Mouse (Mus musculus) embryo, embryonic 11.5 days (tissue): ENCODE data around the gene Uck1.
A peak's percentile ranks its signal among the peaks of the same experiment; 100 is the strongest.
"Not testable (repeated sequence)": the region's sequence is repeated elsewhere in the genome, so short reads cannot be mapped to it uniquely, and the experiment has no call there.

Experiments
- DNase-seq: peaks from one replicate; pipeline ENCODE4 v3.0.0-alpha.2; 2012; ENCODE audit warnings: low read depth, low spot score

The Uck1 gene

GRCm38 (mm10) chr2:32259657-32260417 is at the start of gene Uck1:
Uck1 (minus strand) TSS chr2:32260159.
- DNase-seq: peak; percentile 90

GRCm38 (mm10) chr2:32308870-32309568 is 49.1 kb upstream of the Uck1 start:
- no peak for DNase-seq

- no peak for DNase-seq
These were observed 48.2 kb upstream of the Uck1 start for GRCm38 (mm10) chr2:32307941-32308760.

DNA sequence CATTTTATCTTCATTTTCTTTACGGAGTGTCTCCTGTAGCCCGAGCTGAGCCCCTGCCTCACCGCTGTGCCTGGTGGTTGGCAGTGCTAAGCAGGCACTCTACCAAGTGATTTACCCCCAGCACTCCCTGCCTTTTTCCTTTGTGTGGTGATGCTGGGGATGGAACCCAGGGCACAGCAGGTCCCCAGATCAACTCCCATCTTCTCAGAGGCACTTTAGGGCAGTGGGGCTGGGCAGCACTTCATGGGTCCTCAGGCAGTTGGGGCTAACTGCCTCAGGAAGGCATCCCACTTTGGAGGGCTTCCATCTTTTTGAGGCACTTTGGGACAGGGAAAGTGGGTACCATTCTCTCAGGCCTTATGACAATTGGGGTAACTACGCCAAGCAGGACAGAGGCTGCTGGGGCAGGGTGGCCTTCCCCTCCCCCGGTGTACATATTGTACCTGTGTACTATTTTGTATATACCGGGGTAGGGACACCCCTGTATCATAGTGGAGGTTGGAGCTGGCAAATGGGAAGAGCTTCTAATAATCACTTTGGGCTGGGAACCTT is 47.4 kb upstream of the Uck1 start:
- DNase-seq: no peak

GRCm38 (mm10) chr2:32306176-32306575 is 46.2 kb upstream of the Uck1 start:
- no peak for DNase-seq

DNA sequence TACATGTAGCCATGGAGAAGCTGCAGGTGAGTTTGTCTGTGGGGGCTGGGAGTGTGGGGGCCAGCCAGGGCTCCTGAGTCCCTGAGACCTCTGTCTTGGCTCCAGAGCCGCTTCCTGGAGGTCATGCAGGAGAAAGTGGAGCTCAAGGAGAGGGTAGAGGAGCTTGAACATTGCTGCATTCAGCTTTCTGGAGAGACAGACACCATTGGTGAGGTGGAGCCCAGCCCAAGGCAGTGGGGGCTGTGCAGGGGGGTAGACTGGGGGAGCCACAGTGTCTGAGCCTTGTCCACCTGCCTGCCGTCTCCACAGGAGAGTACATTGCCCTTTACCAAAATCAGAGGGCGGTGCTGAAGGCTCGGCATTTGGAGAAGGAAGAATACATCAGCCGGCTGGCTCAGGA is 45.7 kb upstream of the Uck1 start:
- DNase-seq: no peak

DNA sequence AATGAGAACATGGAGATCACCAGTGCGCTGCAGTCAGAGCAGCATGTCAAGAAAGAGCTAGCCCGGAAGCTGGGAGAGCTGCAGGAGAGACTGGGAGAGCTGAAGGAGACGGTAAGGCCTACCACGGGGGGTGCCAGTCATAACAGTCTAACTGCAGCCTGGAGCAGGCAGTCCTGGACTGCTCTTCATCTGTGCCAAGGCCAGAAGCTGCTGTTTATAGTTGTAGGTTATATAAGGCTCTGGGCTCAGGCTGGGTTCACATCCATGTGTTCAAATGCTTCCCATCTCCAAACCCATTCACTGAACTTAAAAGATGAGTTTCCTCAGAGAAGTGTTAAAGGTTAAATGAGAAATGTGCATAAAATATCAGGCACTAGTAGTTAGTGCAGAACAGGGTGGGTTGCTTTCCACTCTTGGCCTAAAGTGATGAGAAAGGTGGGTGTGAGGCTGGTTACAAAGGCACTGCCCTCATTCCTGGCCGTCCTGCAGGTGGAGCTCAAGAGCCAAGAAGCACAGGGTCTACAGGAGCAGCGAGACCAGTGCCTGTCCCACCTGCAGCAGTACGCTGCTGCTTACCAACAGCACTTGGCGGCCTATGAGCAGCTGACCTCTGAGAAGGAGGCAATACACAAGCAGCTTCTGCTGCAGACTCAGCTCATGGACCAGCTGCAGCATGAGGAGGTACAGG is 44.3 kb upstream of the Uck1 start:
- no peak for DNase-seq

DNA sequence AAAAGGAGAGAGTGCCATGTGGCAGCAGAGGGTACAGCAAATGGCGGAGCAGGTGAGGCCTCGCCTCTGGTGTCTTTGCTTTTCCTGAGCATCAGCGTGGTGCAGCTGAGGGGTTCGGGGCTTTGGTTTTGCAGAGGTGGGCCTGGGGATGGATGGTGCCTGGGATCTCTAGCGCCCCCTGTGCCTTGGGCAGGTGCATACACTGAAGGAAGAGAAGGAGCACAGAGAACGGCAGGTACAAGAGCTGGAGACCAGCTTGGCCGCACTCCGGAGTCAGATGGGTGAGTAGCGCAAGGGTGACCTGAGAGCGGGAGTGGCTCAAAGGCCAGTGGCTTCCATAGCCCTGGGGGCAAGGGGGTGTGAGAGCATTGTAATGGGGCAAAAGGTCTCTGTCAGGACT is 43.0 kb upstream of the Uck1 start:
- DNase-seq: no peak

GRCm38 (mm10) chr2:32299469-32299868 is 39.5 kb upstream of the Uck1 start:
- no peak for DNase-seq

DNA sequence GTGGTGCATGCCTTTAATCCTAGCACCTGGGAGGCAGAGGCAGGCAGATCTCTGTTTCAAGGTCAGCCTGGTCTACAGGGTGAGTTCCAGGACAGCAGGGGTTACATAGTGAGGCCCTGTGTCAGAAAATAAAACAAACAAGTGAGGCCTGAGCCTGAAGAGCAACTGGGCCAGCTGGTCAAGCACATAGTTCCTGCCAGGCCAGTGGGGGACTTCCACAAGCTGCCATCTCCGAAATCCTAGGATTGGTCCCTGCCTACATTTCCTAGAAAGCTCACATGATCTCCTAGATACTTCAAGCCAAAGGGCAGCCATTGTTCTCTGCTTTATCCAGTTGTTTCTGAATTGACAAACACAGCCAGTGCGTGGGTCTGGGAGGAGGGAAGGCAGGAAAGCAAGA is 35.9 kb upstream of the Uck1 start:
- DNase-seq: not testable (repeated sequence)

DNA sequence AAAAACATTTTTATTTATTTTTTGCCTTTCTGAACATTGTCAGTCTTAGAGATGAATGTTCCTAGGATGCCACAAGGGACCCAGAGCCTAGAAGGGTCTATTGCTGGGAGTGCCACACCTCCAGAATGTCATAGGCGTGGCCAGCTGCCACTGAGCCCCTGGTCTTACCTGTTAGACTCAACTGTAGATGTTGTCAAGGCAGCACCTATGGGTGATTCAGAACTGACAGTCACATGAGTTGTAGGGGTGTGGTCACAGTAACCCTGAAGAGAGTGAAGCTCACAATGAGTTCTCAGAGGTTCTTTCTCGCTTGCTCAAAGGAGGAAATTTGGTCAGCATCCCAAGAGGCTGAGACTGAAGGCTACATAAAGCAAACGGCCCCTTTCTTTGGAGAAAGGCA is 35.3 kb upstream of the Uck1 start:
- no peak for DNase-seq

GRCm38 (mm10) chr2:32294348-32294747 is 34.4 kb upstream of the Uck1 start:
- no peak for DNase-seq

DNA sequence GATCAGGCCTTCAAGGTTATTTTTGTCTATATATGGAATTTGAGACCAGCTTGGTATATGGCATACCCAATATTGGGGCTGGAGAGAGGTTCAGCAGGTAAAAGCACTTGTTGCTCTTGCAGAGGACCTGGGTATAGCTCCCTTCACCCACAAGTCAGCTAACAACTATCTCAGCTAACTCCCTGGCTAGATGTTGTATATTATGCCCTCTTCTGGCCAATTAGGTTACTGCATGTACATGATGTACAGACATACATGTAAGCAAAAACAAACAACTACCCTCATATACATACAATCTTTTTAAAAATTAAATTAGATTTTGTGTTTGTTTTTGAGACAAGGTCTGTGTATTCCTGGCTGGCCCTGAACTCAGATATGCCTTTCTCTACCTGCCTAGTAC is 29.6 kb upstream of the Uck1 start:
- no peak for DNase-seq

DNA sequence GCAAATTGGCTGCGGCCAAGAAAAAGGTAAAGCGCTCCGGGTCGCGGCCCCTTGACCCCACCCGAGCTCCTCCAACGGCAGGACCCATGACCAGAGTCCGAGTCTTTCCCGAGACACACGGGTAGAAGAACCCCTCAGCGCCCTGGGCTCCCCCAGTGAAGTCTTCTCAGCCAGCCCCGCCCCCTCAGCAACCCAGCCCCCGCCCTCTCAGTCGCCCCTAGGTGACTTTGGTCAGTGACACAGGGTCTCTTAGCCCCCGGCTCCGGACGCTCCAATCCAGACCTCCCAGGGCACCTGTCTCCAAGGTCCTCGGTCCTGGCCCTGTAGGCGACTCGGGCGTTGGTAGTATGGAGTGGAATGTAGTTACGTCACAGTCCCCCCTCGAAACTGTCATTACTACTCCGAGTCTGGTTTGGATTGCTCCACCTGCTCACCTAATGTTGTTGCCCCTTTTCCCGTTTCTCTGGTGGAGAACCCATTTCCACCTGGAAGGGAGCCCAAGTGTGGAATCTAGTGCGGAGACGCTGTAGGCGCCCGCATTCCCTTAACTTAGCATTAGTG is 28.5 kb upstream of the Uck1 start:
- DNase-seq: no peak

GRCm38 (mm10) chr2:32287923-32288367 is 28.0 kb upstream of the Uck1 start, which contains the start of gene Swi5:
Swi5 (minus strand) TSS chr2:32288075.
- peak; percentile 100 for DNase-seq

GRCm38 (mm10) chr2:32287334-32287840 is 27.4 kb upstream of the Uck1 start, which contains the start of gene Golga2:
Golga2 (plus strand) TSS chr2:32287384.
- DNase-seq: no peak

- DNase-seq: no peak
These were observed 24.0 kb upstream of the Uck1 start for GRCm38 (mm10) chr2:32283986-32284385.

GRCm38 (mm10) chr2:32282727-32283126 is 22.8 kb upstream of the Uck1 start:
- peak; percentile 38 for DNase-seq

- no peak for DNase-seq
These were observed 22.3 kb upstream of the Uck1 start for GRCm38 (mm10) chr2:32282289-32282688.

GRCm38 (mm10) chr2:32275823-32276222 is 15.9 kb upstream of the Uck1 start:
- no peak for DNase-seq

- peak; percentile 31 for DNase-seq
These were observed 676 bp upstream of the Uck1 start for GRCm38 (mm10) chr2:32260635-32261034.
